Mouse (Mus musculus) ES-E14 (cell line): ENCODE results near the gene Cyth1.

ENCODE experiments used
- CHD2 ChIP-seq: IDR thresholded peaks from 2 replicates; pipeline ENCODE4 v1.6.1; 2014; ENCODE audit warnings: mild to moderate bottlenecking, low read depth, low read length, inconsistent platforms
- ZC3H11A ChIP-seq: IDR thresholded peaks from 2 replicates; pipeline ENCODE4 v1.6.1; 2012; ENCODE audit warnings: low read depth, mild to moderate bottlenecking, inconsistent platforms, low read length, borderline replicate concordance

DNA sequence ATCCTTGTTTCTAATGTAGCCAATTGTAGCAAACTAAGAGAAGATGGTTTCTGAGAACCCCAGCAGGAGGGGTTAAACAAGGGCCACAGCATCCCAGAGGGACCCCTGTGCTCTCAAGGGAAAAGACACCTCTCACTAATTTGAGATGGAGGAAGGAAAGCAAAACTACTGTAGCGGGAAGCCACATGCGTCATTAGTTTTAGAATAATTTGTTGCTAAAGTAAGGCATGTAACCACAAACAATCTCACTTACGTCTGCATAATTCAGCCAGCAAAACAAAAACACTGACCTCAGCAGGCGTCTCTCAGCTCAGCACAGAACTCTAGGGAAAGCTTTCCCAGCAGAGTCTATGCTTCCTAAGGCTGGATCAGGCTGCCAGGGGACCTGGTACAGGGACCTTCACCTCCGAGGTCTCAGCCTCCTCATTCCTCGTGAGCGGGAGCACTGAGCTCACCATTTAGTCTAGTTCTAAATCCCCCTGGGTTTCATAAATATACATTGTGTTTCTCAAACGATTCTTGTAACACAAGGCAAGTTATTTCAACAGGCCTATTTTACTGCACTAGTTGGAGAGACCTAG, 91.8 kb downstream of the Cyth1 start:
- TF ChIP-seq ZC3H11A (no peak), CHD2 (no peak)
